Mouse (Mus musculus): ENCODE results near the gene Col8a2.

Col8a2 gene

DNA sequence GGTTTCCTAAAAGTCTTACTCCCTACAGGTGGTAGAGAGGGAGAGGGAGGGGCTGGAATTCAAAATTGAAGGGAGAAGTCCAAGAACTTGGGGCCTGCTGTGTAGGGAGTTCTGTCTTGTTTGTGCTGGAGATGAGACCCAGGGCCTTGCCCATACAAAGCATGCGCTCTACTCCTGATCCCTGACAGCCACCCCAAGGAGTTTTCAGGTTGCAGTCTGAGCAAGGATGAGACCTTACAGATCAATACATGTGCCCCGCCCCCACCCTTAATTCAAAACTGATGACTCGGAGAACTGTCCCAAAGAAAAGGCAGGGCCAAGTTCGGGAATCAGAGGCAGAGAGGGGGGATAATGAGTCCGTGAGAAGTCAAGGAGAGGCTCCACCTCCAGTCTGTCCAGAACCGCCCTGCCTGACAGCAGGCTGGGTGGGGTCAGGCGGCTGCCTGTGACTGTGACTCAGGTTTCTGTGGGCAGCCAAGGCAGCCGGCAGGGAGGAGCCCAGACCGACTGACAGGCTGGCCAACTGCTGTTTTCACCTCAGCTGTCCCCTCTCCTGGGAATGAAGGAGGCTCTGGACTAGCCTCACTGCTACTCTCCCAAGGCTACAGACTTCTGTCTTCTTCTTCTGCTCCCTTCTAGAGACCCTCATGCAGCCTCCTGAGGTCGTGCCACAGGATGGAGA, 25.9 kb upstream of the Col8a2 start:
- no peak for DNase-seq (ENCODE audit: low read depth, low spot score)

DNA sequence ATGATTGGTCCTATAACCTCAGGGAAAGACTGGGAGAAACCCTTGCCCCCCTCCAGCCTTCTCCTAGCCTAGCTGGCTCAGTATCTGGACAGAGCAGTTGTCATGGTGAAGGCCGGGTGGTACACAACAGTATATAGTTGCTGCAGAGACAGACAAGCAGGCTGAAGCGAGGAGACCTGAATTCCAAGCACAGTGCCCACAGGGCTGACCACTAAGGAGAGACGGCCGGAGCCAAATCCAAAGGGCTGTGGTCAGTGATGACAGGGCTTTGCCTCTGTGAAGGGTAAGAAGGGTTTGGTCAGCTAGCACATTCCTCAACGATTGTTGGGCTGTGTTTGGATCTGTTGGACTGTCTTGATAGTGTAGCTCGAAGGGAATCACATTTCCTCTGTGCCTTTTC, 25.3 kb upstream of the Col8a2 start:
- no peak for DNase-seq (ENCODE audit: low read depth, low spot score)

DNA sequence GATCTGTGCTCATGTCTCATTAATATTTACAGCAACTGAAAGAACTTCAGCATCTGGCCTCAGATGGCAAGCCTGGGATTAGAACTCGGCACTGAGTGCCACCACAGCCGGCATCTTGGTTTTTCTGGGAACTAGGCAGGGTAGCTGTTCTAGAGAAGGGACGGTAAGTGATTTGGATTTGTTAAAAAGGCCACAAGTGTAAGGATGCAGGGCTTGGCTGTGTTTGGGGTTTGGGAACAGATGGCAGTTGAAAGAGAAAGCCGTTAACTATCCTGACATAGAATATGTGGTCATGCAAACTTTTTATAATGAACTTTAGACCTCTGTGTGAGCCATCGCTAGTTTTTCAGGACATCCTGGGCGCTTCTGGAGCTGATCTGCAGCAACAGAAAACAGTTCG, 24.9 kb upstream of the Col8a2 start:
- DNase-seq (ENCODE audit: low read depth, low spot score), result no peak

DNA sequence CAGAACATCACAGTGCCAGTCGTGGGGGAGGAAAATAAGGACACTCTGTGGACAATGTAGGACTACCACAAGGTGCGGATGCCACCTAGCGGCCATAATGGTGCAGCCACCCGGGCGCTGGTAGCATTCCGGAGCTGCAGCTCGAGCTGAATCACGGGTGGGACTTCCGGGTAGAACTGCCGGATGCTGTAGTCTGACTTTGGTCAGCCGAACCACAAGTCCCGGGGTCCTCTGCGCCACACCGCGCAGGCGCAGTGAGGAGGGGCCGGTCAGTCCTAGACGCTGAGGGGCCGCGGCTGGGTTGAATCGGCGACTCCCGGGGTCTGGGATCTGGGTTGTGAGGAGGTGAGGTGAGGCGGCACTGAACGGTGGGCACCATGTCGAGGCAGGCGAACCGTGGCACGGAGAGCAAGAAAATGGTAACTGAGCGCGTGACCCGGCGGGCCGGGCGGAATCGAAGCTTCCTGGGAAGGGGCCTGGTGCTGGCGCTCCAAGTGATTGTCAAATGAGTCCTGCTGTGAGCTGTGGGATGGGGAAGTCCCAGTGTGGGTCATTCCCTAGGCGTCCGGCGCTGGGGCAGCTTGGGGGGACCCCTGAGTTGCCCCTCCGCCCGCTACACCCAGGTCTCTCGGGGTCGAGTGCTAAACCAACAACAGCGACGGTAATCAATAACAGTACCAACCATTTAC, 24.3 kb upstream of the Col8a2 start, which contains the start of gene Trappc3:
Gene Trappc3 (plus strand): TSS at position 207 of the 689 bp plus-strand sequence.
- peak; percentile 99 for DNase-seq (ENCODE audit: low read depth, low spot score)

DNA sequence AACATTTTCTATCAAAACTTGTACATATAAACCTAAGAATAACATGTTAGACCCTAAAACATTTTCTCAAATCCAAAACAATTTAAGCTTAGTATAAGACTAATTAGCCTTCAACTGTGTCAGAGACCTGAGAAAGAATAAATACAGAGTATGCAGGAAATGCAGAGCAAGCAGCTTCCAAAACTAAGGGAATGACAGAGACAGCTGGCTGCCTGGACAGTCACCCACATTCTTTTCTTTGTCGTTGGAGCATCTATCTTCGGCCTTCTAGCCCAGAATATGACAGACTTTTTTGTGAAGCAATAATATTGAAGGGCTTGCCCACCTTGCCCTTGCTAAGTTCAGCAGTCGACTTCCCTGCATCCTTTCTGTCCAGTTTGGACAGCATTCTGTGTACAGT, 17.3 kb upstream of the Col8a2 start:
- DNase-seq (ENCODE audit: low read depth, low spot score), result no peak

DNA sequence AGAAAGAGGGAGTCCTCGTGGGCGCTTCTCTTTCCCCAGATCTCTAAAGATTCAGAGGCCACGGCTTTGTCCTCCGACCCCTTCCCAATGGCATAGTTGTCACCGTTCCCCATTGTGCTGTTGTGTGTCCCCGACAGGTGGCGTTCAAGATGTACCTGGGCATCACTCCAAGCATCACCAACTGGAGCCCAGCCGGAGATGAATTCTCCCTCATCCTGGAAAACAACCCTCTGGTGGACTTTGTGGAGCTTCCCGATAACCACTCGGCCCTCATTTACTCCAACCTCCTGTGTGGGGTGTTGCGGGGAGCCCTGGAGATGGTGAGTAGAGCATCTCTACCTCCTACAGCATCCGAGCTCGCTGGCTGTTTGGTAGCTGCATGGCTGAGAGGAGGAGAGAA, 12.8 kb upstream of the Col8a2 start:
- no peak for DNase-seq (ENCODE audit: low read depth, low spot score)

DNA sequence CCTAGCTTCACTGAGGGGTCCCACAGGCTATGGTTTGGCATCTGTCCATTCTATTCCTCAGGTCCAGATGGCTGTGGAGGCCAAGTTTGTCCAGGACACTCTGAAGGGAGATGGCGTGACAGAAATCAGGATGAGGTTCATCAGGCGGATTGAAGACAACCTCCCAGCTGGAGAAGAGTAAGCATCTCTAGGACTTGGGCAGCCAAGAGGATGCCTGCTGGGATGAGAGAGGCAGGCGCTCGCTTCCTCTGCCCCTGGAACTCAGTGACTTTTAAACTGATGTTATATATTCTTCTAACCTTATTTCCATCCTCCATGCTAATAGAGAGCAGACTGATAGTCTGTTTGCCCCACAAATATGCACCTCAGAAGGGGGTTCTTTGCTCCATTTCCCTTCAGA, 11.5 kb upstream of the Col8a2 start:
- no peak for DNase-seq (ENCODE audit: low read depth, low spot score)

DNA sequence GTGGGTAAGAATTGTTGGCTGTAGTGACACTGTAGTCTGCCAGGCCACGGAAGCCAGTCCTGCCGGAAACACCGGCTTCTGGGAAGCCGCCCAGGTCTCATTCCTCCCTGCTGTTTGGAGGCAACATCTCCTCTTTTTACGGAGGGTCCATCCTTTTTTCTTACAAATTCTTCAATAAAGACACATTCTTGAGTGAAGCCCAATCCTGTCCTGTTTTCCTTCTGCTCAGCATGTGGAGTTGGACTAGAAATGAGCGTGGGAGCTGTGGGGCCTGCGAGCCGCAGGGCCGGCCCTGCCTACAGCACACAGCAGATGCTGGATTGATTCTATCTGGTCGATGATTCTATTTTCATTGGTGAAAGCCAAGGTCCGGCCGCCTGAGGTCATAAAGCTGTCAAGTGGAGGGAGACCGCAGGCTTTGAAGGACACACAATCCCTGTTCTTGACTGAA, 10.9 kb upstream of the Col8a2 start:
- DNase-seq (ENCODE audit: low read depth, low spot score), result no peak

DNA sequence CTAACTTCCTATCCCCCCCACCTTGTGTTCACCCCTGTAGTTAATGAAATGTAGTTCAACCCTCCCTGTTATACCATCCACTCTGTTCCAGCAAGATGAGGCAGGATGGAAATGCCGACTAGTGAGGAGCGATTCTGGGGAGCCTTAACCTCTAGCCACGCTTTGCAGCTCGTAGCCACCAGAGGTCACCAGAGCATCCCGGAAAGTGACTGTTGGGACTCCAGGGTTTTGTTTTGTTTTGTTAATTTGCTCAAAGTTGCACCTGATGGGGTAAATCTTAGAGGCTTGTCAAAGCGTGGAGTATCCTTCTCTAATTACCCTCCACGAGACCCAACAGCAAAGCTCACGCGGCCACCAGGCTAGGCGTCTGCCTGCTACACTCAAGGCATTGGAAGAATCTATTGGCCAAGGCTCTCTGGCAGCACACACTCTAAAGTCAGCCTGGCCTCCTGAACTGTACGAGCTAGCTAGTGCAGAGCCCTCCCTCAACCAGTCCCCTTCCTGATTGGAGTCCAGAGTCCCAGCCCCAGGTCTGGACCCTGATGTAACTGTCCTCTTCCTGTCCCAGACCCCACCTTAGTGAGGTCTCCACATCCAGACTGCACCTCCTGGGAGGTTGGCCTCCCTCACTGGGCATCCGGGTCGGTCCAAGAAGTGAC, 8.6 kb upstream of the Col8a2 start:
- DNase-seq (ENCODE audit: low read depth, low spot score), result no peak

DNA sequence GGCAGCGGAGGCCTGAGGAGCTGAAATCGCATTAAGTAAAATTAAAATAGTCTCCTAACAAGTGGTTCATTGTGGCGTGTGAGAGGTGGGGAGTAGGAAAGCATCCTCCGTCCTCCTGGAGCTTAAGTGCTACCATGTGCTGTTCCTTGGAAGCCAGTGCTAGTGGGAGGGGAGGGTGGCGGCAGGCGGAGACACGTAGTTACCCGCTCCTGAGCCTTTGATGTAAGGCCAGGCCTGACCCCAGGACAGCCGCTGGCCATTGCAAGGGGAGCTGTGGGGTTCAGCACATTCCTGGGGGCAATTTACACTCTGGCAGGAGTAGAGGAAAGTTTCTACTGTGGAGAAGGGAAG, 8.1 kb upstream of the Col8a2 start:
- no peak for DNase-seq (ENCODE audit: low read depth, low spot score)

DNA sequence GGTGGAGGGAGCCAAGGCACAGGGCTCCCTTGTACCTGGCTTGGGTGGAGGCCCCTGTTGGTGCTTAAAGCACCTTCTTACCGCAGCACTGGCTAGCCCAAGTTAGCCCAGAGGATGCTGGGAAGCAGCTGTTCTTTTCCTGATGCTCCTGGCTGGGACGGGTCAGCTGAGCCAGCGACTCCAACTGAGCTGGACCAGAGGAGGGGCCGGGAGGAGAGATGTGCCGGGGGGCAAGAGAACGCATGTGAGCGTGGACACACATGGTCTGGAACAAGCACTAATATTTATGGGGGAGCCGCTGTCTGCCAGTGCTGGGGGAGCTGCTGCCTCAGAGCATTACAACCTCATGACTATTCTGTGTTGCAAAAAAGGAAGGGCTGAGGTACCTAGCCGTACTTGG, 7.6 kb upstream of the Col8a2 start:
- no peak for DNase-seq (ENCODE audit: low read depth, low spot score)

DNA sequence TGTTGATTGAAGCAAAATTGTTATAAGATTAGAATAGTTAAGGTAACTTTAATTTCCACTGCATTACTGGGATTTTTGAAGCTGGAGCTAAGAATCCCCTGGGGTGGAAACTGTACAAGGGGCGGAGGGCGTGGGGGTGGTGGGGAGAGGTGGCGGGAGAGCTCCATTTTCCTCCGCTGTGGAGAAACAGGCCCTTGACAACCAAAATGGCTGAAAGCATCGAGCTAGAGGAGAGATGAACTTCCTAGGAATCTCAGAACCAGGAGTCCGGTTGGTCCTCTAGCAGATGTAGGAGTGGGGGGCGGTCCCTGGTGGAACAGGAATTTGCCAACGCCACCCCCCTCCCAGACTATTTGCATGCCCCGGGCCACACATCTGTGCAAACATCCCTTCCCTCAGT, 4.9 kb upstream of the Col8a2 start:
- no peak for DNase-seq (ENCODE audit: low read depth, low spot score)

DNA sequence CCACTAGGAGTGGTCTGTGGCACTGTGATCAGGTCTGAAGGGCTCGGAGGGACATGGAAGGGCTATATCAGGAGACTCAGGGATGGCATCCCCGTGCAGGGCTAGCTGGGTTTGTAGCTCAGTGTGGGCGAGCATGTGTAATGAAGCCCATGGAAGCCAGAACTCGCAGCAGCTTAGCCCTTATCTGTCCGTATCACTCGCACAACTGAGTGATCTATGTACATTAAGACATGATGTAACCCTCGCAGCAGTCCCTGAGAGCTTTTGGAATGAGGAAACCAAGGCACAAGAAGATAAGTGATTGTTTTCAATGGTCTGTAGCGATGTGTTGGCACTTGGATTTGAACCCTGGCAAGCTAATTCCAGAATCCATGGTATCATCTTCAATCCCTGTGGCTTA, 3.0 kb upstream of the Col8a2 start:
- no peak for DNase-seq (ENCODE audit: low read depth, low spot score)

DNA sequence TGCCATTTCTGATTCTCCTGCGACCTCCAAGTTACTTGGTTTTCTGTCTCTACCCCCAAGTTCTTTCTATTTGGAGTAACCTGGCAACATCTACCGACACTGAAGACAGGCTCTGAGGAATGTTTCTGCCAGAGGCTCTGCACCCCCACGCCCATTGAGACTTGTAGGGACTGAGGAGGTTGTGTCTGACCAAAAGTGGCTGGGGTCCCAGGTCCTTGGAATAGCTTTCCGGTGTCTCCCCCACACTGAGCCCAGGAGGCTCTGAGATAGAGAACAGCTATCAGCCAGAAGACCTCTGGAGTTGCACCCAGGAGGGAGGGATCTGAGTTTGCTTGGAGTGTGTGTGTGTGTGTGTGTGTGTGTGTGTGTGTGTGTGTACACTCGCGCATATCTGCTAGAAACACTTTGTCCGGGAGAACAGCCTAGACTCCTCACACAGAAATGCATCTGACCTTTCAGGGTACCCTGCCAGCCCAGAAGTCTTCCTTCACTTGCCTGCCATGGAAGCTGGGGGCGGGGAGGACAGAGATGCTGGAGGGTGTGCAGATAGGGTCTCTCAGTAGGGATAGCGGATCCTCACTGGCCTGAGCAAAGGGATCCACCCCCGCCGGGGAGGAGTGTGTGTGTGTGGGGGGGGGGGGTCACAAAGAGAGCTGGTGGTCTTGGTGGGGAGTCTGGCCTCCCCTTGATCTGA, 856 bp downstream of the Col8a2 start:
- no peak for DNase-seq (ENCODE audit: low read depth, low spot score)

DNA sequence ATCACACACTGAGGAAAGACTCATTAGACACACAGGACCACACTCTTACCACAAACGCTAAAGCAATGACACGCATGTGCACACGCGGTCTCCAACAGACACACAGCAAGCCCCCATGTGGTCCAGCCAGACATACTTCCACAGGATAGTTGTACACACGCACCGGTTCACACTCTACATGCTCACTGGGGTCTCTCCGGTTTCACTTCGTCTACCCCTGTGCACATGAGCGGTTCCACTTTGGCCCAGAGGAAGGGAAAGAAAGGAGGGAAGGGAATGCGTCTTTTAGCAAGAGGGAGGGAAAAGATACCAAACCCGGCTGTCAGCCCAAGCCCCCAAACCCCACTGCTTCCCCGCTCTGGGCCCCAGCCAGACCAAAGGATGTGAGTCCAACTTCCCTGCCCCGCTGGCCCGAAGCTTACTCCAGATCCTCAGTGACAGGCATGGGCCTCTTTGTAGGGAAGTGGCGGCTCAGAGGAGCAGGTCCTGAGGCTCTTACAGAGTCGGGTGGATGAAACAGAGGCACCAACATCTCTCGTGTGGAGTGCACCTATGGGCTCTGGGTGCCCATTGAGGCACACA, 1.6 kb downstream of the Col8a2 start:
- no peak for DNase-seq (ENCODE audit: low read depth, low spot score)

DNA sequence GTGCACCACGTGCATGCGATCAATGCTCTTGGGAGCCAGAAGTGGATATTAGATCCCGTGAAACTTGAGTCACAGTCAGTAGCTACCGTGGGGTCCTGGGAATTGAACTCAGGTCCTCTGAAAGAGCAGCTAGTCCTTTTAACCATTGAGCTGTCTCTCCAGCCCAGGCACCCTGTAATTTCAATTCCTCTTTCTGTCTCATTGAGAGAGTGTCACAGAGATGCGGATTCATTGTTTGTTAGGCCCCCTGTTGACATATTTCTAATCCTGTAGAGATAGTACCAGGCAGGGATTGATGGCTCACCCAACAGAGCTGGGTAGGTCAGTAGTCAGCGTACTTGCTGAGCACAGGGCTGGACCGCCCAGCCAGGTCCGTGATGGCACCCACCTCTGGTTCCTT, 3.7 kb downstream of the Col8a2 start:
- no peak for DNase-seq (ENCODE audit: low read depth, low spot score)

DNA sequence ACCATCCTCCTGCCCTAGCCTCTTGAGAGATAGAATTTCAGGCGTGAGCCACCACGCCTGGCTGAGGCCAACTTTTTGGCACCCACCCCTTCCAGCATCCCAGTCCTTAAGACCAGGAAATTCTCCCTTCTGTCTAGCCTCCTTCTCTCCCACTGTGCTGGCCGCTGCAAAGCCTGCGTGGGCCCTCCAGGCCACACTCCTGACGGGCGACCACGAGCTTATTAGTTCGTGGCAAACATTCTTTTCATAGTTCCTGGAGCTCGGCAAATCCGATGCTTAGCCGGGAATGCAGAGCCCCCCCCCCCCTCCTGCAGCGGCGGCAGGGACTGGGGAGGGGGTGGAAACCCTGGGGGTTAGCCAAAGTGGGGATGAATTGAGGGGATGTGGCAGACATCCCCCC, 4.6 kb downstream of the Col8a2 start:
- no peak for DNase-seq (ENCODE audit: low read depth, low spot score)

DNA sequence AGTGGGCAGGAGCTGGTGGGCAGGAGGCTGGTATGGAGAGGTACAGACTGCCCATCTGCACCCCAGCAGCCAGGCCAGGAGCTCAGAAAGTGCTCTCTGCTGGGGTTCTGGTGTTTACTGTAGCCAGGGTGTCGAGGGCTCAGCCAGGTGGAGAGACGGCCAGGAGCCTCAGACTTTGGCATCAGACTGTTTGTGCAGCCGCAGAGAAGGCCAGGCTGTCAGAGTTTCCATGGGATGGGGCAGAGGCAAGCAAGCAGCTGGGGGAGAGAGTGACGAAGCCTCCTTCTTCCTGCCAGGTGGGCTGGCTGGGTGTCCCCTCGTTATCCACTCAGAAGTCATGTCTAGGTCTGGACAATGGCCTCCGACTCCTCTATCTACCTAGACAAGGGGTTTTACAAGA, 8.6 kb downstream of the Col8a2 start:
- DNase-seq (ENCODE audit: low read depth, low spot score), result no peak

DNA sequence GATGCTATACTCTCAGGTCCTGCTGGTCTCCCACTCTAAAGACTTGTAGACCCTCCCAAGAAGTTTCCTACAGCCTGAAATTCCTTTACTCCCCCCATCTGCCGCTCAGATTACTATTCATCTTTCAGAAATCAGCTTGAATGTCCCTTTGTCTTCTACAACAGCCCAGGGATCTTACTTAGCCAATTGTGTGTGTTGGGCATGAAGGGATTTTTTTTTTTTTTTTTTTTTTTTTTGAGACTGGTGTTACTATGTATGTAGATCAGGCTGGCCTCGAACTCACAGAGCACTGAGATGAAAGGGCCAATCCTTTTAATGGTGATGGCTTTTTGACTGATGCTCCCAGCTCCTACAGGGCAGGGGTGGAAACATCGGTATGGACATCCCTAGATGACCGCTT, 9.3 kb downstream of the Col8a2 start:
- DNase-seq (ENCODE audit: low read depth, low spot score), result no peak

DNA sequence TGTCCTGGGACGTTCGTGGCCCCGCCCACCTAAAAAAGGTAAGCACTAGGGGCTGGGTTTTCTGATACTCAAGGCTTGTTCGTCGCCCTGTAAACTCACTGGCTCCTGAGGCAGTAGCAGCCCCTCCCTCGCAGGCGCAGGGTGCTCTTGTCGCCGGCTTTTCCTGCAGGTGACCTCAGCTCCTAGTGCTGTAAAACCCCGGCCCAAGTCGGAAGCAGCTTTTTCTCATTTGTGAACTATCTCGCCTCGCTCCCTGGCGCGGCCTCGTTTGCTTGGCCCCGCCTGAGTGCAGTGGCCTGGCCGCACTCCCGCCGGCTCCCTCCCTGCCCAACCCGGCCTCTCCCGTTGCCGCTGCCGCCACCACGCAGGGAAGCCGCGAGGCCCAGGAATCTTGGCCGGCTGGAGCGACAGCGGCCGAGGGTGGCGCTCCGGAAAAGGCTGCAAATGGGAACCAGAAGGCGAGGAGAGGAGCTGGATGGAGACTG, 10.1 kb downstream of the Col8a2 start:
- DNase-seq (ENCODE audit: low read depth, low spot score), result peak; percentile 49

DNA sequence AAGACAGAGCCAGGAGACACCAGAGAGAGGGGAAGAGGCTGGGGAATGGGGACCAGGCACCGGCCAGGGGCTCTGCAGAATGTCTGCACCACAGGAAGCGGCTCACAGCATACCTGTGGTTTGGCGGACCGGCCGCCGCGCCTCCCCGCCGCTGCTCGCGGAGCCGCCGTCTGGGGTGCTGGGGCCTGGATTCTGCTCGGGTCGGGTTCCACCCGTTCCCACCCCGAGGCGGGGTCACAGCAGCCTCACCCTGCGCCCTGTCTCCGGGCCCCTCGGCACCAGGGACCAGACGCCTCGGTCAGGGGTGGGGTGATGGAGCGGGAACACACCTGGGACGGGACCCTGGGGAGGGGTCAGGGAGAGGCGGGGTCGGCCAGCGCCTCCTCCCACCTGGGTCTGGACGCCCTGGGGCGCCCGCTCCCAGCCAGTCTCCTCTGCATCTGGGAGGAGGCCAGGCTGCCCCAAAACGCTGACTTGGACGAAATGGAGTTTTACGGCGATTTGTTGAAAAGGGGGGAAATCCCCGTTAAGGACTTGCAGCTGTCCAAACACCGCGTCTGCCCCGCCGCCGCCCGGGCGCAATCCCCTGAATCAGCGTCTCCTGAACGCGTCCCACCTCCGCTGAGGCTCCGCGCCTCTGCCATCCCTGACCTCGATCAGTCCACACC, 14.5 kb downstream of the Col8a2 start:
- DNase-seq (ENCODE audit: low read depth, low spot score), result no peak

Measured in forelimb bud, embryonic 11.5 days (tissue).